Mouse (Mus musculus): ENCODE results near the gene Ncor1. TPM values are rescaled to one million over a fixed set of nuclear protein-coding genes. Genes with fewer than 3 reads are reported as not detected.

The Ncor1 gene
- polyA plus RNA-seq, 1 experiment from 2014 or later: 203 TPM

GRCm38 (mm10) chr11:62456021-62456482, 2.3 kb downstream of the Ncor1 start:
- H3K9me3 ChIP-seq (ENCODE audit: control insufficient read depth, low read length): no peaks in the 10 kb centered on the region
- peaks cover 2% of the 10 kb centered on the region; the same call in 1 of the 2 replicates for H3K27me3 ChIP-seq (ENCODE audit: control insufficient read depth, insufficient read depth, low read length)
- peak overlapping the region; percentile 99 for H3K4me3 ChIP-seq (ENCODE audit: low read depth, low read length)
- H3K27ac ChIP-seq (ENCODE audit: low read depth, low read length): no peak overlapping the region; the same call in 1 of the 2 replicates
- H3K9ac ChIP-seq (replicated peaks; ENCODE audit: low read depth, low read length): peak overlapping the region; percentile 96
- H3K4me2 ChIP-seq (ENCODE audit: low read depth, low read length): peak overlapping the region; percentile 90
- WGBS: 7% methylated on average over 3 of the region's 3 CpGs
- no peak for ATAC-seq (ENCODE audit: low read depth)
- no peaks in the 10 kb centered on the region for H3K36me3 ChIP-seq (ENCODE audit: control insufficient read depth, insufficient read depth, low read length)
- peaks cover 14% of the 10 kb centered on the region for H3K4me1 ChIP-seq (ENCODE audit: control insufficient read depth, insufficient read depth, low read length)

- peaks cover 2% of the 10 kb centered on the region; the same call in 1 of the 2 replicates for H3K27me3 ChIP-seq (ENCODE audit: control insufficient read depth, insufficient read depth, low read length)
- H3K9me3 ChIP-seq (ENCODE audit: control insufficient read depth, low read length): no peaks in the 10 kb centered on the region
- H3K4me3 ChIP-seq (ENCODE audit: low read depth, low read length): peak overlapping the region; percentile 99; the same call in 1 of the 2 replicates
- no peak overlapping the region for H3K27ac ChIP-seq (ENCODE audit: low read depth, low read length)
- peak overlapping the region; percentile 90; the same call in 1 of the 2 replicates for H3K4me2 ChIP-seq (ENCODE audit: low read depth, low read length)
- H3K36me3 ChIP-seq (ENCODE audit: control insufficient read depth, insufficient read depth, low read length): no peaks in the 10 kb centered on the region
- WGBS: 79% methylated on average over 1 of the region's 1 CpGs
- H3K9ac ChIP-seq (replicated peaks; ENCODE audit: low read depth, low read length): no peak overlapping the region
- ATAC-seq (ENCODE audit: low read depth): no peak
- H3K4me1 ChIP-seq (ENCODE audit: control insufficient read depth, insufficient read depth, low read length): peaks cover 14% of the 10 kb centered on the region
Measured at GRCm38 (mm10) chr11:62455193-62455592, 3.1 kb downstream of the Ncor1 start.

- Histone ChIP-seq H3K9me3 (ENCODE audit: control insufficient read depth, low read length) (no peaks in the 10 kb centered on the region), H3K9ac (replicated peaks; ENCODE audit: low read depth, low read length) (no peak overlapping the region), H3K4me1 (ENCODE audit: control insufficient read depth, insufficient read depth, low read length) (no peaks in the 10 kb centered on the region), H3K27ac (ENCODE audit: low read depth, low read length) (no peak overlapping the region), H3K4me3 (ENCODE audit: low read depth, low read length) (no peak overlapping the region), H3K4me2 (ENCODE audit: low read depth, low read length) (no peak overlapping the region), H3K27me3 (ENCODE audit: control insufficient read depth, insufficient read depth, low read length) (no peaks in the 10 kb centered on the region), H3K36me3 (ENCODE audit: control insufficient read depth, insufficient read depth, low read length) (no peaks in the 10 kb centered on the region)
- 92% methylated on average over 6 of the region's 6 CpGs for WGBS
- no peak for ATAC-seq (ENCODE audit: low read depth)
Measured at GRCm38 (mm10) chr11:62448971-62449370, 9.4 kb downstream of the Ncor1 start.

- H3K36me3 ChIP-seq (ENCODE audit: control insufficient read depth, insufficient read depth, low read length): no peaks in the 10 kb centered on the region
- no peak overlapping the region for H3K4me3 ChIP-seq (ENCODE audit: low read depth, low read length)
- H3K4me2 ChIP-seq (ENCODE audit: low read depth, low read length): no peak overlapping the region
- H3K9me3 ChIP-seq (ENCODE audit: control insufficient read depth, low read length): no peaks in the 10 kb centered on the region
- ATAC-seq (ENCODE audit: low read depth): no peak
- 93% methylated on average over 3 of the region's 3 CpGs for WGBS
- H3K27ac ChIP-seq (ENCODE audit: low read depth, low read length): no peak overlapping the region
- no peaks in the 10 kb centered on the region for H3K4me1 ChIP-seq (ENCODE audit: control insufficient read depth, insufficient read depth, low read length)
- H3K9ac ChIP-seq (replicated peaks; ENCODE audit: low read depth, low read length): no peak overlapping the region
- H3K27me3 ChIP-seq (ENCODE audit: control insufficient read depth, insufficient read depth, low read length): no peaks in the 10 kb centered on the region
Measured at GRCm38 (mm10) chr11:62445799-62446198, 12.5 kb downstream of the Ncor1 start.

GRCm38 (mm10) chr11:62440670-62441315, 17.5 kb downstream of the Ncor1 start:
- Histone ChIP-seq H3K4me2 (ENCODE audit: low read depth, low read length) (no peak overlapping the region), H3K4me1 (ENCODE audit: control insufficient read depth, insufficient read depth, low read length) (no peaks in the 10 kb centered on the region), H3K36me3 (ENCODE audit: control insufficient read depth, insufficient read depth, low read length) (no peaks in the 10 kb centered on the region), H3K4me3 (ENCODE audit: low read depth, low read length) (no peak overlapping the region), H3K27me3 (ENCODE audit: control insufficient read depth, insufficient read depth, low read length) (no peaks in the 10 kb centered on the region), H3K9me3 (ENCODE audit: control insufficient read depth, low read length) (no peaks in the 10 kb centered on the region), H3K9ac (replicated peaks; ENCODE audit: low read depth, low read length) (no peak overlapping the region), H3K27ac (ENCODE audit: low read depth, low read length) (no peak overlapping the region)
- no peak for ATAC-seq (ENCODE audit: low read depth)
- 96% methylated on average over 9 of the region's 9 CpGs for WGBS

GRCm38 (mm10) chr11:62432211-62432610, 26.1 kb downstream of the Ncor1 start:
- H3K36me3 ChIP-seq (ENCODE audit: control insufficient read depth, insufficient read depth, low read length): peaks cover 9% of the 10 kb centered on the region; the same call in 1 of the 2 replicates
- H3K9ac ChIP-seq (replicated peaks; ENCODE audit: low read depth, low read length): no peak overlapping the region
- no peak overlapping the region for H3K27ac ChIP-seq (ENCODE audit: low read depth, low read length)
- WGBS: 92% methylated on average over 2 of the region's 2 CpGs
- no peak overlapping the region for H3K4me3 ChIP-seq (ENCODE audit: low read depth, low read length)
- no peak overlapping the region for H3K4me2 ChIP-seq (ENCODE audit: low read depth, low read length)
- no peaks in the 10 kb centered on the region for H3K9me3 ChIP-seq (ENCODE audit: control insufficient read depth, low read length)
- no peaks in the 10 kb centered on the region for H3K4me1 ChIP-seq (ENCODE audit: control insufficient read depth, insufficient read depth, low read length)
- ATAC-seq (ENCODE audit: low read depth): no peak
- no peaks in the 10 kb centered on the region for H3K27me3 ChIP-seq (ENCODE audit: control insufficient read depth, insufficient read depth, low read length)

- H3K9me3 ChIP-seq (ENCODE audit: control insufficient read depth, low read length): no peaks in the 10 kb centered on the region
- no peaks in the 10 kb centered on the region for H3K4me1 ChIP-seq (ENCODE audit: control insufficient read depth, insufficient read depth, low read length)
- no peak for ATAC-seq (ENCODE audit: low read depth)
- 81% methylated on average over 2 of the region's 3 CpGs for WGBS
- H3K4me3 ChIP-seq (ENCODE audit: low read depth, low read length): no peak overlapping the region
- H3K27me3 ChIP-seq (ENCODE audit: control insufficient read depth, insufficient read depth, low read length): no peaks in the 10 kb centered on the region
- H3K36me3 ChIP-seq (ENCODE audit: control insufficient read depth, insufficient read depth, low read length): peaks cover 7% of the 10 kb centered on the region; the same call in 1 of the 2 replicates
- no peak overlapping the region for H3K4me2 ChIP-seq (ENCODE audit: low read depth, low read length)
- H3K27ac ChIP-seq (ENCODE audit: low read depth, low read length): no peak overlapping the region
- no peak overlapping the region for H3K9ac ChIP-seq (replicated peaks; ENCODE audit: low read depth, low read length)
Measured at GRCm38 (mm10) chr11:62427105-62427504, 31.2 kb downstream of the Ncor1 start.

GRCm38 (mm10) chr11:62426266-62426665, 32.1 kb downstream of the Ncor1 start:
- Histone ChIP-seq H3K4me1 (ENCODE audit: control insufficient read depth, insufficient read depth, low read length) (no peaks in the 10 kb centered on the region), H3K27ac (ENCODE audit: low read depth, low read length) (no peak overlapping the region), H3K9ac (replicated peaks; ENCODE audit: low read depth, low read length) (no peak overlapping the region), H3K36me3 (ENCODE audit: control insufficient read depth, insufficient read depth, low read length) (peaks cover 7% of the 10 kb centered on the region; the same call in 1 of the 2 replicates), H3K27me3 (ENCODE audit: control insufficient read depth, insufficient read depth, low read length) (no peaks in the 10 kb centered on the region), H3K4me3 (ENCODE audit: low read depth, low read length) (no peak overlapping the region), H3K9me3 (ENCODE audit: control insufficient read depth, low read length) (no peaks in the 10 kb centered on the region), H3K4me2 (ENCODE audit: low read depth, low read length) (no peak overlapping the region)
- no peak for ATAC-seq (ENCODE audit: low read depth)
- 94% methylated on average over 5 of the region's 5 CpGs for WGBS

- 78% methylated on average over 2 of the region's 2 CpGs for WGBS
- H3K9ac ChIP-seq (replicated peaks; ENCODE audit: low read depth, low read length): no peak overlapping the region
- no peak for ATAC-seq (ENCODE audit: low read depth)
Measured at GRCm38 (mm10) chr11:62424525-62424924, 33.8 kb downstream of the Ncor1 start.

More at GRCm38 (mm10) chr11:62424525-62424924, 33.8 kb downstream of the Ncor1 start:
- no peaks in the 10 kb centered on the region for H3K27me3 ChIP-seq (ENCODE audit: control insufficient read depth, insufficient read depth, low read length)
- H3K4me2 ChIP-seq (ENCODE audit: low read depth, low read length): no peak overlapping the region
- H3K36me3 ChIP-seq (ENCODE audit: control insufficient read depth, insufficient read depth, low read length): peaks cover 8% of the 10 kb centered on the region; the same call in 1 of the 2 replicates
- no peak overlapping the region for H3K4me3 ChIP-seq (ENCODE audit: low read depth, low read length)
- no peak overlapping the region for H3K27ac ChIP-seq (ENCODE audit: low read depth, low read length)
- H3K9me3 ChIP-seq (ENCODE audit: control insufficient read depth, low read length): no peaks in the 10 kb centered on the region
- H3K4me1 ChIP-seq (ENCODE audit: control insufficient read depth, insufficient read depth, low read length): no peaks in the 10 kb centered on the region

All from neural tube, embryonic 14.5 days (tissue).